Mouse (Mus musculus) midbrain, embryonic 12.5 days (tissue): ENCODE data around the gene Gm8909. TPM values are rescaled to one million over a fixed set of nuclear protein-coding genes. Genes with fewer than 3 reads are reported as not detected.

Source experiments
- ATAC-seq: fragments of 200-750 bp; cut with Nextera tagmentation; 2 replicates; pipeline ENCODE4 v1.8.0; 2017; ENCODE audit warnings: low read depth, moderate TSS enrichment, moderate library complexity; ENCODE audit not compliant: low FRiP score
- H3K27ac ChIP-seq: fragments of 300-500 bp; sonication (generic); replicated peaks from 2 replicates; pipeline ENCODE4 v1.5.1; 2016; ENCODE audit warnings: mild to moderate bottlenecking
- H3K27me3 ChIP-seq: fragments of 300-500 bp; sonication (generic); 2 replicates; pipeline ENCODE4 v1.6.1; 2016; ENCODE audit warnings: mild to moderate bottlenecking
- H3K36me3 ChIP-seq: fragments of 300-500 bp; sonication (generic); 2 replicates; pipeline ENCODE4 v1.6.1; 2016
- H3K4me1 ChIP-seq: fragments of 300-500 bp; sonication (generic); 2 replicates; pipeline ENCODE4 v1.6.1; 2016
- H3K4me2 ChIP-seq: fragments of 300-500 bp; sonication (generic); replicated peaks from 2 replicates; pipeline ENCODE4 v1.6.1; 2016; ENCODE audit warnings: mild to moderate bottlenecking, moderate library complexity
- H3K4me3 ChIP-seq: fragments of 300-500 bp; sonication (generic); 2 replicates; pipeline ENCODE4 v1.5.1; 2016; ENCODE audit warnings: mild to moderate bottlenecking
- H3K9ac ChIP-seq: fragments of 300-500 bp; sonication (generic); replicated peaks from 2 replicates; pipeline ENCODE4 v1.6.1; 2016; ENCODE audit warnings: mild to moderate bottlenecking, moderate library complexity
- H3K9me3 ChIP-seq: fragments of 300-500 bp; sonication (generic); 2 replicates; pipeline ENCODE4 v1.6.1; 2016; ENCODE audit warnings: mild to moderate bottlenecking
- WGBS: fragments of 180-500 bp; shearing (Covaris S2); methylation state at CpG from one replicate; pipeline ENCODE4 v1.1.7; 2016; 5-methylcytosine and 5-hydroxymethylcytosine counted together
- polyA plus RNA-seq: library from polyadenylated mRNA; unstranded; fragments of >200 nt; fragmentation: Nextera tagmentation; extraction: Ambion mirVana; gene quantifications from 2 replicates; pipeline ENCODE4 v1.2.1, GENCODE M21; 2016

Gm8909 gene
- polyA plus RNA-seq: not detected in 2 replicates

- WGBS: 2% methylated on average over 63 of the region's 63 CpGs
- Histone ChIP-seq H3K9ac (no peak within 1 kb of the TSS), H3K36me3 (no peaks in the 10 kb centered on the region), H3K9me3 (no peaks in the 10 kb centered on the region), H3K4me2 (peak within 1 kb of the TSS; percentile 41), H3K27ac (no peak within 1 kb of the TSS), H3K27me3 (peaks cover 71% of the 10 kb centered on the region), H3K4me3 (peak within 1 kb of the TSS; percentile 25), H3K4me1 (no peaks in the 10 kb centered on the region)
- ATAC-seq: no peak
Measured at GRCm38 (mm10) chr17:36168039-36168652, at the start of gene Gm8909. Gene Gm8909 (minus strand): TSS chr17:36168537.

- no peak overlapping the region for H3K4me3 ChIP-seq
- no peak overlapping the region for H3K27ac ChIP-seq
- H3K9ac ChIP-seq: no peak overlapping the region
- H3K36me3 ChIP-seq: no peaks in the 10 kb centered on the region
- no peak for ATAC-seq
- no peaks in the 10 kb centered on the region for H3K9me3 ChIP-seq
- H3K4me1 ChIP-seq: no peaks in the 10 kb centered on the region
- 3% methylated on average over 20 of the region's 20 CpGs for WGBS
- 0 out of 2 replicates have a peak overlapping the region, but pooled peaks have one; percentile 13 for H3K4me2 ChIP-seq
- H3K27me3 ChIP-seq: peaks cover 78% of the 10 kb centered on the region
Measured at GRCm38 (mm10) chr17:36215586-36215985, 47.2 kb upstream of the Gm8909 start.

- Histone ChIP-seq H3K4me1 (peaks cover 9% of the 10 kb centered on the region; the same call in 1 of the 2 replicates), H3K36me3 (no peaks in the 10 kb centered on the region), H3K27ac (no peak overlapping the region), H3K9ac (no peak overlapping the region), H3K9me3 (no peaks in the 10 kb centered on the region), H3K4me3 (no peak overlapping the region), H3K4me2 (no peak overlapping the region), H3K27me3 (peaks cover 70% of the 10 kb centered on the region)
- no peak for ATAC-seq
Measured at GRCm38 (mm10) chr17:36206846-36207245, 38.5 kb upstream of the Gm8909 start.

GRCm38 (mm10) chr17:36205862-36206261 lies 37.5 kb upstream of the Gm8909 start:
- Histone ChIP-seq H3K9ac (peak overlapping the region; percentile 29; the same call in 1 of the 2 replicates), H3K9me3 (no peaks in the 10 kb centered on the region), H3K4me1 (peaks cover 9% of the 10 kb centered on the region; the same call in 1 of the 2 replicates), H3K4me2 (peak overlapping the region; percentile 51), H3K36me3 (no peaks in the 10 kb centered on the region), H3K27me3 (peaks cover 63% of the 10 kb centered on the region), H3K4me3 (peak overlapping the region; percentile 34), H3K27ac (no peak overlapping the region)
- no peak for ATAC-seq
- WGBS: under 1% methylated on average over 39 of the region's 41 CpGs

- peaks cover 9% of the 10 kb centered on the region; the same call in 1 of the 2 replicates for H3K4me1 ChIP-seq
- H3K27me3 ChIP-seq: peaks cover 62% of the 10 kb centered on the region
- H3K27ac ChIP-seq: no peak overlapping the region
- no peaks in the 10 kb centered on the region for H3K36me3 ChIP-seq
- H3K9me3 ChIP-seq: no peaks in the 10 kb centered on the region
- ATAC-seq: no peak
- H3K4me2 ChIP-seq: peak overlapping the region; percentile 51
- H3K9ac ChIP-seq: no peak overlapping the region
- under 1% methylated on average over 15 of the region's 15 CpGs for WGBS
- H3K4me3 ChIP-seq: peak overlapping the region; percentile 34
Measured at GRCm38 (mm10) chr17:36205456-36205855, 37.1 kb upstream of the Gm8909 start.

GRCm38 (mm10) chr17:36201851-36202250 lies 33.5 kb upstream of the Gm8909 start:
- Histone ChIP-seq H3K27me3 (peaks cover 43% of the 10 kb centered on the region), H3K4me1 (peaks cover 9% of the 10 kb centered on the region; the same call in 1 of the 2 replicates), H3K36me3 (no peaks in the 10 kb centered on the region), H3K4me3 (no peak overlapping the region), H3K9me3 (no peaks in the 10 kb centered on the region), H3K4me2 (no peak overlapping the region), H3K27ac (no peak overlapping the region), H3K9ac (no peak overlapping the region)
- ATAC-seq: no peak
- 86% methylated on average over 2 of the region's 2 CpGs for WGBS

GRCm38 (mm10) chr17:36198317-36198716 lies 30.0 kb upstream of the Gm8909 start:
- H3K36me3 ChIP-seq: no peaks in the 10 kb centered on the region
- no peaks in the 10 kb centered on the region for H3K9me3 ChIP-seq
- H3K9ac ChIP-seq: no peak overlapping the region
- no peak overlapping the region for H3K4me2 ChIP-seq
- 16% methylated on average over 5 of the region's 5 CpGs for WGBS
- no peak for ATAC-seq
- no peak overlapping the region for H3K27ac ChIP-seq
- peaks cover 32% of the 10 kb centered on the region for H3K27me3 ChIP-seq
- H3K4me1 ChIP-seq: no peaks in the 10 kb centered on the region
- no peak overlapping the region for H3K4me3 ChIP-seq

- H3K36me3 ChIP-seq: no peaks in the 10 kb centered on the region
- WGBS: 82% methylated on average over 6 of the region's 6 CpGs
- H3K4me2 ChIP-seq: no peak overlapping the region
- H3K9me3 ChIP-seq: no peaks in the 10 kb centered on the region
- H3K27me3 ChIP-seq: peaks cover 46% of the 10 kb centered on the region
- H3K27ac ChIP-seq: no peak overlapping the region
- H3K9ac ChIP-seq: no peak overlapping the region
- ATAC-seq: no peak
- no peak overlapping the region for H3K4me3 ChIP-seq
- no peaks in the 10 kb centered on the region for H3K4me1 ChIP-seq
Measured at GRCm38 (mm10) chr17:36194471-36194870, 26.1 kb upstream of the Gm8909 start.

- WGBS: 33% methylated on average over 8 of the region's 8 CpGs
- Histone ChIP-seq H3K9me3 (no peaks in the 10 kb centered on the region), H3K4me3 (no peak overlapping the region), H3K27me3 (peaks cover 49% of the 10 kb centered on the region), H3K27ac (no peak overlapping the region), H3K4me1 (no peaks in the 10 kb centered on the region), H3K36me3 (no peaks in the 10 kb centered on the region), H3K9ac (no peak overlapping the region), H3K4me2 (no peak overlapping the region)
- peak; percentile 19; the same call in 1 of the 2 replicates for ATAC-seq
Measured at GRCm38 (mm10) chr17:36193546-36194141, 25.3 kb upstream of the Gm8909 start.

- H3K9ac ChIP-seq: no peak overlapping the region
- H3K4me1 ChIP-seq: no peaks in the 10 kb centered on the region
- no peaks in the 10 kb centered on the region for H3K9me3 ChIP-seq
- H3K4me2 ChIP-seq: no peak overlapping the region
- WGBS: 73% methylated on average over 2 of the region's 2 CpGs
- H3K36me3 ChIP-seq: no peaks in the 10 kb centered on the region
- no peak for ATAC-seq
- H3K27me3 ChIP-seq: peaks cover 47% of the 10 kb centered on the region
- no peak overlapping the region for H3K27ac ChIP-seq
- H3K4me3 ChIP-seq: no peak overlapping the region
Measured at GRCm38 (mm10) chr17:36192371-36192770, 24.0 kb upstream of the Gm8909 start.

GRCm38 (mm10) chr17:36190169-36190507 lies 21.8 kb upstream of the Gm8909 start, which contains the start of gene H2-T3:
Gene H2-T3 (minus strand): TSS chr17:36190287.
- Histone ChIP-seq H3K9me3 (no peaks in the 10 kb centered on the region), H3K4me3 (no peak within 1 kb of the TSS), H3K36me3 (no peaks in the 10 kb centered on the region), H3K4me1 (no peaks in the 10 kb centered on the region), H3K27me3 (peaks cover 44% of the 10 kb centered on the region), H3K27ac (no peak within 1 kb of the TSS), H3K9ac (no peak within 1 kb of the TSS), H3K4me2 (no peak within 1 kb of the TSS)
- ATAC-seq: no peak
- 63% methylated on average over 2 of the region's 2 CpGs for WGBS

- Histone ChIP-seq H3K36me3 (no peaks in the 10 kb centered on the region), H3K9me3 (no peaks in the 10 kb centered on the region), H3K4me3 (no peak overlapping the region), H3K9ac (no peak overlapping the region), H3K4me1 (no peaks in the 10 kb centered on the region), H3K4me2 (no peak overlapping the region), H3K27ac (no peak overlapping the region), H3K27me3 (peaks cover 39% of the 10 kb centered on the region)
- WGBS: 41% methylated on average over 18 of the region's 18 CpGs
- no peak for ATAC-seq
Measured at GRCm38 (mm10) chr17:36189491-36190168, 21.3 kb upstream of the Gm8909 start.
